Mouse (Mus musculus) thymus, postnatal 0 days (tissue): ENCODE measurements around the gene Lyrm4. TPM values are rescaled to one million over a fixed set of nuclear protein-coding genes. Genes with fewer than 3 reads are reported as not detected.

Source experiments
- DNase-seq: peaks from one replicate; pipeline ENCODE4 v3.0.0-alpha.2; 2015; ENCODE audit warnings: low spot score
- polyA plus RNA-seq: library from polyadenylated mRNA; unstranded; fragments of >200 nt; fragmentation: Nextera tagmentation; extraction: Ambion mirVana; gene quantifications from 2 replicates; pipeline ENCODE4 v1.2.1, GENCODE M21; 2015

Gene Lyrm4
- polyA plus RNA-seq, 1 experiment from 2014 or later: 25.1 TPM

DNA sequence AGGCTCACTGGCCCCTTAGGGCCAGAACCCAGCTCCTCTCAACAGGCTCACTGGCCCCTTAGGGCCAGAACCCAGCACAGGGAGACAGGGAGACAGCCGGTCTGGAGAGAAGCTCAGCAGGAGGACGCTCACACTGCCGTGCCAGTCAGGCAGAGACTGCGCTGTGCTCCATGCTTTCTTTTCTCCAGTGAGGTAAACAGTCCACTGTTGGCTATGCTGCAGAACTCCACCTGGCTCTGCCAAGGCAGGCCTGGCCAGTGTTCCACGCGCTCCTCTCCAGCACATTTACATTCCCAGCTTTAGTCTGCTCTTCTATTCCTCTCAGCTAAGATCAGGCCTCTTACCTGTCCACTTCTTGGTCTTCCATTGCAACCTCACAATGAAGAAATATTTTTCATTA, 11.7 kb downstream of the Lyrm4 start:
- no peak for DNase-seq

- no peak for DNase-seq
These were observed 20.5 kb downstream of the Lyrm4 start for GRCm38 (mm10) chr13:36096684-36097383.

DNA sequence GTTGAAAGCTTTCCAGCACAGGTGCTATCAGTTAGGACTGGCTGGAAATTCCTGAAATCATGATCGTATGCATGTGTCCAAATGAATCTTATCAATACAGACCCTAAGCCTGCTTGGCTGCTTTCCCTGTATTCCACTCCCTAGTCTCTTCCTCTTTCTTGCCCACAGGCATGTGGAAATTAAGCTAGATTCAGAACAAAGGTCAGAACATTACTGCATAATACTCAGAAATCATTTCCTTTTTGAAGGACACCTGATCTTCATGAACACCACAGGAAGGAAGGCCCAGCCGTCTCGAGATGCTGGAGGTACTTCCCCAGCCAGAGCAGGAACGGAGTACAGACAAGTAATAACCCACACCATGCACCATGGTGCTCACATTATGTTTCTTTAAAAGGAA, 29.2 kb downstream of the Lyrm4 start:
- no peak for DNase-seq

DNA sequence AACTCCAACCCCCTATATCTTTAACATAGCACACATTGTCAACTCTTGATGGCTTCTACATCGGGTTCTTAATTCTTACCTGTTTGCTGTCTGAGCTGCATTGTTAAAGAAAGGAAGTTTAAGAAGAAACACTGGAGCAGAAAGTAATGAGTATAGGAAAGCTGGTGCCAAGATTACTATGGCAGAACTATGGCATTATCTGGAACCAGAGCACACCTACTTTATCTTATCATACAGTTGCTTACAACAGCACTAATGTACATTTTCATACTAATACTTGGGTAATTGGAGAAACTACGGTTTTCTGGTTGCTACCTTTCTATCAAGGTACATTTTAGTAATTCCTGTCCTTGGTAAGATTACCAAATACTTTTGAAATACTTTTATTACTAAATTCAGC, 29.9 kb downstream of the Lyrm4 start:
- no peak for DNase-seq

GRCm38 (mm10) chr13:36086608-36087391, 30.5 kb downstream of the Lyrm4 start:
- no peak for DNase-seq

DNA sequence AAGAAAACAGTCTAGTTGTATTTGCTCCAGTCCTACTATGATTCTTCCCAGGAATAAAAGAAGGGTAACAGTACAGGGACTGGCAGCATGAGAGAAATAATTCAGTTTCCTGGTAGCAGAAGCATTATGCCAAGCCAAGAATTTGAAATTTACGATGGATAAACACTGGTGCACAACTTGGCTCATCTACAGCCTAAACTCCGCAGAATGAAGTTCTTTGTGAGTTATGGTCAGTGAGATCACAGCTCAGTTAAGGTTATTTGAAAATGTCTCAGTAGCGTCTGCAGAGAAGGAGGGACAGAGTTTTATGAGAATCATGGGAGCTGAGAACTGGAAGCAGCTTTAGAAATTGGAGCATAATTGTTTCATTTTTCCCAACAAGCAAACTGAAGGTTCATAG, 31.4 kb downstream of the Lyrm4 start:
- no peak for DNase-seq

DNA sequence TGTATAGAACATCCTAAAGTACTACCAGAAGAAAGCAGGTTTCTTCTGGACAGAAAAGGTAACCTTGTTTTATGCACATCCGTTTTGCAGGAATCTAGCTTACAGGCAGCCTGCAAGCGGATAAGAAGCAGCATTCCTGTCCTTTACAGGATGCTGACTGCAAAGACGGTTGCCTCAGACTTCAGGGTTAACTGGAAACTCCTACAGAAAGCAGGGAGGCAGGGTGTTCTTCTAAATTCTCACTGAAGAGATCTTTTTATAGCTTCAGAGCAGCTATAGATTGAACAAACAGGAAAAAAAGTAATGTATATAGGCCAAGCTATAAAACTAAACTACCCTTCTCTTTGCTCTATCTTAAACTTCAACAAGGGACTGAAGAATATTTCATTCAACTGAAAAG, 32.6 kb downstream of the Lyrm4 start:
- no peak for DNase-seq

GRCm38 (mm10) chr13:36081591-36081990, 35.7 kb downstream of the Lyrm4 start:
- no peak for DNase-seq

DNA sequence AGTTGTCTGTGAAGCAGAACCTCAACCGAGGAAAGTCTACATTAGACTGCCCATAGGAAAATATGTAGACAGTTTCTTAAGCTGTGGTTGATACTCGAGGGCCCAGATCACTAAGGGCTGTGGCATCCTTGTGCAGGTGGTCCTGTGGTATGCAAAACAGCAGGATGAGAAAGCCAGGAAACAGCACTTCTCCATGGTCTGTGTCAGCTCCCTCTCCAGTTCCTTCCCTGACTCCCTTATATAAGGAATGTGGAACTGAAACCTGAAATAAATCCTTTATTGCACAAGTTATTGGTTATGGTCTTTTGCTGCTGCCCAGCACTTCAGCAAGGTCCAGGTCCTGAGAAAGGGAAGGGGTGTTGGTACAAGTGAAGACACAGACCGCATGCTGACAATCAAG, 42.8 kb downstream of the Lyrm4 start:
- DNase-seq: no peak

GRCm38 (mm10) chr13:36066676-36067075, 50.6 kb downstream of the Lyrm4 start:
- DNase-seq: no peak

- no peak for DNase-seq
These were observed 59.8 kb downstream of the Lyrm4 start for GRCm38 (mm10) chr13:36057489-36057888.

GRCm38 (mm10) chr13:36056925-36057324, 60.4 kb downstream of the Lyrm4 start:
- no peak for DNase-seq

GRCm38 (mm10) chr13:36056509-36056908, 60.8 kb downstream of the Lyrm4 start:
- no peak for DNase-seq

DNA sequence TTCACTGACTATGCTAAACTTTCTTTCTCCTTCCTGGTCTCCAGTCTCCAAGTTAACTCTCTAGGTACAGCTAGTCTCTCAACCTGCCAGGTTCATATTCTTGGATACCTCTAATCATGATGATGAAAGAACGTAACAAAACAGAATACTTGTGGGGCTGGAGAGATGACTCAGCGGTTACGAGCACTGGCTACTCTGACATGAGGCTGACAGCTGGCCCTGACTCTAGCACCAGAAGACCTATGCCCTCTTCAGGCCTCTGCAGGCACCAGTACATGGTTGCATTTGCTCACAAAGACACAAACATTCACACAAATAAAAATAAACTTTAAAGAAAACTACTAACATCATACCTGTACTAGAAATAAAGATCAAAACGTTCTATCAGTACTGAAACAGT, 81.8 kb downstream of the Lyrm4 start:
- DNase-seq: no peak

GRCm38 (mm10) chr13:36031959-36032358, 85.4 kb downstream of the Lyrm4 start:
- no peak for DNase-seq

- peak; percentile 77 for DNase-seq
These were observed 97.7 kb downstream of the Lyrm4 start for GRCm38 (mm10) chr13:36019309-36020274.

DNA sequence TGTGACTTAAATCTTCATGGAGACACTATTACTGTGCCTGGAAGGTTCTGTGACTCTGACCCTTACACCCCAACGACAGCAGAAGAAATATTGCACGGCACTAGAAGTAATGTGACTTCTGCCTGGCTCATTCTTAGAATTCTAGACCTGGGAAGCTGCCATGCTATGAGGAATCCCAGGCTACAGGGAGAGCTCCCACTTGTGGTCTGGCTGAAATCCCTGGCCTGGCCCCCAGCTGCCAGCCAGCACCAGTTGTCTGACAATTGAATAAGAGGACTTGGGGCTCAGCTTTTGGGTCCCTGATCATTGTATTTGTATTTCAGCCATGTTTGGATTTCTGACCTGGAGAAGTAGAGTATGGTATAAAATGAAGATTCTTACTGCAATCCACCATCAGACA, 99.3 kb downstream of the Lyrm4 start:
- DNase-seq: no peak

DNA sequence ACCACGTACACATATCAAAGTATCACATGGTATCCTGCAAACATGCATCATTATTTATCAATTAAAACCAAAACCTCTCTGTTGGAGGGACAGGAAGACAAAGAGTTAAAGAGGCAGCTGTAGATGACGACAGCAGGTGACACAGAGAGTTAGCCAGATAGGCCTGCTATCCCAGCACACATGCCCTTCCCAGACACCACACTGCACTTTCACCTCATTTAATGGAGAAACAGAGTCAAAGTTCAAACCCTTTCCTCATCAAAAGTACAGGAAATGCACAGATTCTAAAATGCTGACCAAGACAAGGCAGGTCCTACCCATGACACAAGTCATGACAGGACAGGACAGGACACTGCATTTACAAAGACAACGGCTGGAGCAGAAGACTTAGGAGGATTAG, 101.7 kb downstream of the Lyrm4 start:
- no peak for DNase-seq

- no peak for DNase-seq
These were observed 107.3 kb downstream of the Lyrm4 start for GRCm38 (mm10) chr13:36009981-36010380.

DNA sequence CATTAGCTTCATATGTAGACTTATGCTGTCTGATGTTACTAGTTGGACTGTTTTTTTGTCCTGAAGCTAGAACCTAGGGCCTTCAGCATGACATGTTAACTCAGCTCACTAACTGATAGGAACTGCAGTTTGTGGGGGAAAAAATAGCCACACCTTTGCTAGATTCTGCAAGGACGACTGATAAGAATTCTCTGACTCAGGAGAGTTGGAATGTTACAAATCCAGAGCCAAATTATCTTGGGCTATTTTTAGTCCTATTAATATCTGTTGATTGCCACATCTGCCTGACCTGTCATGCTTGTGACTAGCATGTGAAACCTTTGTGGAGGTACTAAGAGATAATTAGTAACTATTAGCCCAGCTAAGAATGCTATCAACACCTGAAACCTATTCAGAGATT, 116.5 kb downstream of the Lyrm4 start:
- DNase-seq: no peak

DNA sequence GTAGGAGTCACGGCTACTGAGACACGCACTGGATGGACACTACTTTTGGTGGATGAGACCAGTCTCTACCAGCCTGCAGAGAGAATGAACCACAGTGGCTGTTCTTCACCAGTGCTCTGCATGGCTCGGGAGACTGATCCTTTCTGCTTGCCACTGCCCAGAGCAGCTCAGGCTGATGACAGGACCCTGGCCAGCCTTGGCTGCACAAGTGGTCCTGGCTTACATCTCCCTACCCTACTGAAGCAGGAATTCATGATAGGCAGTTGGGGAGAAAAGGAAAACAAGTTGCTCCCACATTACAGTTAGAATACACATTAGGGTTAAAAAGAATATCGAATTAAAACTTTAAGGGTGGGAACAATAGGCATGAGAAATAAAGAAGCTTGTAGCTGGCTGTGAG, 119.7 kb downstream of the Lyrm4 start:
- no peak for DNase-seq
